Mouse (Mus musculus): ENCODE results near the gene Zfp982. TPM values are rescaled to one million over a fixed set of nuclear protein-coding genes. Genes with fewer than 3 reads are reported as not detected.

Zfp982 gene
- polyA plus RNA-seq, 1 experiment from 2014 or later, result 4.2 TPM

Other genes with a start within 250 kb of the Zfp982 start
- gene Zfp988, start 186.7 kb upstream of the Zfp982 start, polyA plus RNA-seq (2015; fragmentation: Nextera tagmentation; extraction: Ambion mirVana), result 0.20 TPM in 1 of 2 replicates, not detected in the other
- gene Zfp978, start 131.1 kb upstream of the Zfp982 start, polyA plus RNA-seq (2015; fragmentation: Nextera tagmentation; extraction: Ambion mirVana), result not detected in 2 replicates
- 0.61 and 0.64 TPM in 2 replicates for gene Gm16503, start 47.8 kb downstream of the Zfp982 start, polyA plus RNA-seq (2015; fragmentation: Nextera tagmentation; extraction: Ambion mirVana)
- 0.14 and 0.18 TPM in 2 replicates for gene Zfp985, start 60.9 kb downstream of the Zfp982 start, polyA plus RNA-seq (2015; fragmentation: Nextera tagmentation; extraction: Ambion mirVana)
- 2.3 and 2.5 TPM in 2 replicates for gene Zfp979, start 150.1 kb downstream of the Zfp982 start, polyA plus RNA-seq (2015; fragmentation: Nextera tagmentation; extraction: Ambion mirVana)
- not detected in 2 replicates for gene Zfp534, start 210.1 kb downstream of the Zfp982 start, polyA plus RNA-seq (2015; fragmentation: Nextera tagmentation; extraction: Ambion mirVana)

All from neural tube, embryonic 13.5 days (tissue).